ENCODE assay signal across 7 mouse cellular contexts in genomic region chr3:152666991-152667355, GRCm38 (mm10). TPM values are rescaled to one million over a fixed set of nuclear protein-coding genes. Genes with fewer than 3 reads are reported as not detected.
A peak's percentile ranks its signal among the peaks of the same experiment; 100 is the strongest.
DNase-seq lines count a peak whose midpoint lies in the region; ATAC-seq lines count a peak whose summit lies in the region.

No protein-coding gene starts in this region.

- H3K4me2 ChIP-seq in liver, embryonic 12.5 days, result peak overlapping the region; percentile 68
- peak overlapping the region; percentile 95 for H3K4me2 ChIP-seq in forebrain, embryonic 12.5 days
- H3K4me2 ChIP-seq in midbrain, embryonic 15.5 days, result peak overlapping the region; percentile 99

- H3K9me3 ChIP-seq in liver, embryonic 12.5 days (replicated peaks), result no peaks in the 10 kb centered on the region
- no peaks in the 10 kb centered on the region for H3K9me3 ChIP-seq in forebrain, embryonic 12.5 days
- no peaks in the 10 kb centered on the region for H3K9me3 ChIP-seq in midbrain, embryonic 15.5 days

- no peaks in the 10 kb centered on the region for H3K4me1 ChIP-seq in liver, embryonic 12.5 days
- peaks cover 15% of the 10 kb centered on the region for H3K4me1 ChIP-seq in forebrain, embryonic 12.5 days
- peaks cover 9% of the 10 kb centered on the region for H3K4me1 ChIP-seq in midbrain, embryonic 15.5 days

- peaks cover 67% of the 10 kb centered on the region for H3K27me3 ChIP-seq in liver, embryonic 12.5 days (replicated peaks)
- peaks cover 37% of the 10 kb centered on the region for H3K27me3 ChIP-seq in forebrain, embryonic 12.5 days
- H3K27me3 ChIP-seq in midbrain, embryonic 15.5 days (replicated peaks), result peaks cover 6% of the 10 kb centered on the region

- no peaks in the 10 kb centered on the region for H3K36me3 ChIP-seq in liver, embryonic 12.5 days
- no peaks in the 10 kb centered on the region for H3K36me3 ChIP-seq in forebrain, embryonic 12.5 days (replicated peaks)
- no peaks in the 10 kb centered on the region for H3K36me3 ChIP-seq in midbrain, embryonic 15.5 days (replicated peaks)

- no peak overlapping the region for H3K27ac ChIP-seq in liver, embryonic 12.5 days
- H3K27ac ChIP-seq in forebrain, embryonic 12.5 days, result no peak overlapping the region
- no peak overlapping the region for H3K27ac ChIP-seq in midbrain, embryonic 15.5 days

- H3K9ac ChIP-seq in liver, embryonic 12.5 days, result no peak overlapping the region
- H3K9ac ChIP-seq in forebrain, embryonic 12.5 days, result no peak overlapping the region; the same call in 1 of the 2 replicates
- peak overlapping the region; percentile 62 for H3K9ac ChIP-seq in midbrain, embryonic 15.5 days

- 3% methylated on average over 16 of the region's 16 CpGs for WGBS in liver, embryonic 12.5 days (ENCODE audit: insufficient replicate concordance)
- WGBS in forebrain, embryonic 12.5 days, result 0% methylated on average over 16 of the region's 16 CpGs
- WGBS in midbrain, embryonic 15.5 days, result under 1% methylated on average over 16 of the region's 16 CpGs

- ATAC-seq in liver, embryonic 12.5 days, result no peak
- peak; percentile 37 for ATAC-seq in forebrain, embryonic 12.5 days (ENCODE audit: low FRiP score)
- ATAC-seq in midbrain, embryonic 15.5 days (replicated peaks), result peak; percentile 60

- DNase-seq in liver, result no peak
- DNase-seq in kidney, postnatal 4 days, result peak; percentile 32 to 54
- no peak for DNase-seq in spleen, postnatal 14 days (ENCODE audit: low spot score in 2 of 2)
- no peak for DNase-seq in cerebellum, adult 8-10 months

- peak overlapping the region; percentile 45 for H3K4me3 ChIP-seq in liver, embryonic 12.5 days
- peak overlapping the region; percentile 58 for H3K4me3 ChIP-seq in forebrain, embryonic 12.5 days (replicated peaks)
- peak overlapping the region; percentile 53 for H3K4me3 ChIP-seq in midbrain, embryonic 15.5 days

RNA-seq across cellular contexts. Expression of gene Ak5, which starts 1.2 kb away (rescaled TPM):
- 1.1 TPM in 2 replicates for polyA plus RNA-seq in liver, embryonic 12.5 days (2016; fragmentation: Nextera tagmentation; extraction: Ambion mirVana)
- polyA plus RNA-seq in forebrain, embryonic 12.5 days (2016; fragmentation: Nextera tagmentation; extraction: Ambion mirVana), result 0.94 and 1.2 TPM in 2 replicates
- polyA plus RNA-seq in midbrain, embryonic 15.5 days (2015; fragmentation: Nextera tagmentation; extraction: Ambion mirVana), result 12.2 and 13.7 TPM in 2 replicates

RNA-seq across cellular contexts. Expression of gene Pigk, which starts 46.9 kb away (rescaled TPM):
- polyA plus RNA-seq in liver, embryonic 12.5 days (2016; fragmentation: Nextera tagmentation; extraction: Ambion mirVana), result 24.9 and 34.5 TPM in 2 replicates
- polyA plus RNA-seq in forebrain, embryonic 12.5 days (2016; fragmentation: Nextera tagmentation; extraction: Ambion mirVana), result 32.5 and 34.1 TPM in 2 replicates
- 49.1 and 53.0 TPM in 2 replicates for polyA plus RNA-seq in midbrain, embryonic 15.5 days (2015; fragmentation: Nextera tagmentation; extraction: Ambion mirVana)

Comparison
In these comparisons a context has a peak if more than half of its experiments do, and no peak if none do; other contexts are left out.
1. DNase-seq: peak in kidney, postnatal 4 days (2 of 2); none in liver (single experiment), spleen, postnatal 14 days (0 of 2) and cerebellum, adult 8-10 months (single experiment).
2. Peak in every context shown above with its lines, with median percentiles within 50 percentile points of each other: H3K4me2 ChIP-seq and H3K4me3 ChIP-seq.